Mouse (Mus musculus) midbrain, embryonic 14.5 days (tissue): Measurements from ENCODE around the gene Ccdc62. TPM values are rescaled to one million over a fixed set of nuclear protein-coding genes. Genes with fewer than 3 reads are reported as not detected.

ENCODE experiments used
- ATAC-seq: fragments of 200-750 bp; cut with Nextera tagmentation; 2 replicates; pipeline ENCODE4 v1.8.0; 2017; ENCODE audit warnings: moderate number of reproducible peaks, moderate library complexity; ENCODE audit not compliant: low FRiP score, low TSS enrichment
- DNase-seq: peaks from one replicate; pipeline ENCODE4 v3.0.0-alpha.2; 2015
- H3K27ac ChIP-seq: fragments of 300-500 bp; sonication (generic); replicated peaks from 2 replicates; pipeline ENCODE4 v1.5.1; 2014; ENCODE audit warnings: mild to moderate bottlenecking, low read depth, low read length, moderate library complexity
- H3K27me3 ChIP-seq: fragments of 300-500 bp; sonication (generic); 2 replicates; pipeline ENCODE4 v1.6.1; 2014; ENCODE audit warnings: low read length, control low read depth, mixed read lengths; ENCODE audit not compliant: control insufficient read depth, insufficient read depth
- H3K36me3 ChIP-seq: fragments of 300-500 bp; sonication (generic); 2 replicates; pipeline ENCODE4 v1.6.1; 2014; ENCODE audit warnings: low read length, control low read depth; ENCODE audit not compliant: control insufficient read depth, insufficient read depth
- H3K4me1 ChIP-seq: fragments of 300-500 bp; sonication (generic); 2 replicates; pipeline ENCODE4 v1.6.1; 2014; ENCODE audit warnings: mild to moderate bottlenecking, antibody characterized with exemption, low read length, control low read depth; ENCODE audit not compliant: control insufficient read depth, insufficient read depth
- H3K4me2 ChIP-seq: fragments of 300-500 bp; sonication (generic); 2 replicates; pipeline ENCODE4 v1.6.1; 2014; ENCODE audit warnings: mild to moderate bottlenecking, low read length, moderate library complexity
- H3K4me3 ChIP-seq: fragments of 300-500 bp; sonication (generic); replicated peaks from 2 replicates; pipeline ENCODE4 v1.5.1; 2014; ENCODE audit warnings: low read depth, low read length
- H3K9ac ChIP-seq: fragments of 300-500 bp; sonication (generic); replicated peaks from 2 replicates; pipeline ENCODE4 v1.6.1; 2014; ENCODE audit warnings: mild to moderate bottlenecking, low read length, moderate library complexity
- H3K9me3 ChIP-seq: fragments of 300-500 bp; sonication (generic); 2 replicates; pipeline ENCODE4 v1.6.1; 2016; ENCODE audit warnings: low read length, control low read depth, mixed read lengths; ENCODE audit not compliant: control insufficient read depth
- WGBS: fragments of 180-500 bp; shearing (Covaris S2); extraction: QIAGEN DNeasy Blood & Tissue Kit; methylation state at CpG from one replicate; pipeline ENCODE4 v1.1.7; 2014; 5-methylcytosine and 5-hydroxymethylcytosine counted together
- polyA plus RNA-seq: library from polyadenylated mRNA; unstranded; fragments of >200 nt; fragmentation: Nextera tagmentation; extraction: Ambion mirVana; gene quantifications from 2 replicates; pipeline ENCODE4 v1.2.1, GENCODE M21; 2014

Ccdc62 gene
- polyA plus RNA-seq, 1 experiment from 2014 or later: 4.3 TPM

DNA sequence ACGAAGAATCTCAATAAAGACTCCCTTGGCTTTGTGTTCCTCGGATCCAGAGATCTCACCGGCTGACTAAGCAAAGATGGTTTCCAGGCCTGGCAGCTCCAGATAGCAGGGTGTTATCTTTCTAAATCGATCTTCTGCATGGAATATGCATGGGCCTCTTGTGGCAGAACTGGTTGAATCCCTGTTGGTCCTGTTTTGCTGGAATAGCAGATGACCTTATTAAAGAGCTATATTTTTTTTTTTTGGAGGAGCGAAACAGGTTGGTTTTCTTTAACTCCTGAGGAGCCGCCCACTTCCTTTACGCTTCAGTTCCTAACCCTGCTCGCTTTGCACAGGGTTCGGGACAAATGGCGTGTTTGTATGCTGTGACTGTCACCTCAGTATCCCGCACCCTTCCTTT lies 34.1 kb upstream of the Ccdc62 start:
- no peaks in the 10 kb centered on the region for H3K9me3 ChIP-seq
- 84% methylated on average over 11 of the region's 11 CpGs for WGBS
- H3K27ac ChIP-seq: no peak overlapping the region
- no peaks in the 10 kb centered on the region for H3K27me3 ChIP-seq
- H3K4me1 ChIP-seq: no peaks in the 10 kb centered on the region
- H3K4me2 ChIP-seq: no peak overlapping the region
- H3K36me3 ChIP-seq: no peaks in the 10 kb centered on the region
- H3K4me3 ChIP-seq: no peak overlapping the region
- no peak for DNase-seq
- H3K9ac ChIP-seq: no peak overlapping the region
- no peak for ATAC-seq

- ATAC-seq: no peak
- no peak overlapping the region for H3K9ac ChIP-seq
- DNase-seq: no peak
- no peaks in the 10 kb centered on the region for H3K4me1 ChIP-seq
- H3K36me3 ChIP-seq: no peaks in the 10 kb centered on the region
- no peak overlapping the region for H3K27ac ChIP-seq
- no peak overlapping the region for H3K4me2 ChIP-seq
- H3K4me3 ChIP-seq: no peak overlapping the region
- H3K27me3 ChIP-seq: no peaks in the 10 kb centered on the region
- no peaks in the 10 kb centered on the region for H3K9me3 ChIP-seq
- 85% methylated on average over 13 of the region's 13 CpGs for WGBS
Measured at GRCm38 (mm10) chr5:123897352-123897751, 33.1 kb upstream of the Ccdc62 start.

DNA sequence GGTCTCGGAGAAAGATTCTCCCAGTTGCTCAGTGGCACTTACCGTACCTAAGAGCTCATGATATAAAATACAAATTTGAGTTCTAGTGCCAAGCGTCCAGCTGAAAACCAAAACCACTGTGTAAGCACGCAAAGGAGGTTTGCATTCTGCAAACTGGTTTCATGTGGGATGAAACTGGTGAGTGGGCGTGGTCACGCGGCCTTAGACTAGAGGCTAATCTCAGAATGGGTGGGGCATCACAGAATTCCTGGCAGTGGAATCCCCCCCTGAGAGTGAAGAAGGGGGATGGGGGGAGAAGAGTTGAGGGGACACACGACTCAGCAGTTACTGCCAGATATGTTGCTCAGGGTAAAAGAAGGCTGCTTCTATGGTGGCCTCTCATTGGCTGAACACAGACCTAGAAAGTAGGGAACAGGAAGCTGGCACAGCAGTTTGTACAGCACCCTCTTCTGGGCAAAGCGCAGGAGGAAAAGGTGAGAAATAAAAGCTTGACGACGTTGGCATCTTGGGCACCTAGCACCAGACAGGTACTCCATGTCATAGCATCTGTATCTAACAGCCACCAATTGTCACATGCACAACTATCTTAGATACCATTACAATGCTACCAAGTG lies 26.3 kb upstream of the Ccdc62 start:
- Histone ChIP-seq H3K4me3 (no peak overlapping the region), H3K4me2 (no peak overlapping the region), H3K27me3 (no peaks in the 10 kb centered on the region), H3K4me1 (peaks cover 14% of the 10 kb centered on the region), H3K9me3 (no peaks in the 10 kb centered on the region), H3K36me3 (peaks cover 8% of the 10 kb centered on the region), H3K27ac (no peak overlapping the region), H3K9ac (no peak overlapping the region)
- 75% methylated on average over 11 of the region's 11 CpGs for WGBS
- ATAC-seq (no peak), DNase-seq (no peak)

DNA sequence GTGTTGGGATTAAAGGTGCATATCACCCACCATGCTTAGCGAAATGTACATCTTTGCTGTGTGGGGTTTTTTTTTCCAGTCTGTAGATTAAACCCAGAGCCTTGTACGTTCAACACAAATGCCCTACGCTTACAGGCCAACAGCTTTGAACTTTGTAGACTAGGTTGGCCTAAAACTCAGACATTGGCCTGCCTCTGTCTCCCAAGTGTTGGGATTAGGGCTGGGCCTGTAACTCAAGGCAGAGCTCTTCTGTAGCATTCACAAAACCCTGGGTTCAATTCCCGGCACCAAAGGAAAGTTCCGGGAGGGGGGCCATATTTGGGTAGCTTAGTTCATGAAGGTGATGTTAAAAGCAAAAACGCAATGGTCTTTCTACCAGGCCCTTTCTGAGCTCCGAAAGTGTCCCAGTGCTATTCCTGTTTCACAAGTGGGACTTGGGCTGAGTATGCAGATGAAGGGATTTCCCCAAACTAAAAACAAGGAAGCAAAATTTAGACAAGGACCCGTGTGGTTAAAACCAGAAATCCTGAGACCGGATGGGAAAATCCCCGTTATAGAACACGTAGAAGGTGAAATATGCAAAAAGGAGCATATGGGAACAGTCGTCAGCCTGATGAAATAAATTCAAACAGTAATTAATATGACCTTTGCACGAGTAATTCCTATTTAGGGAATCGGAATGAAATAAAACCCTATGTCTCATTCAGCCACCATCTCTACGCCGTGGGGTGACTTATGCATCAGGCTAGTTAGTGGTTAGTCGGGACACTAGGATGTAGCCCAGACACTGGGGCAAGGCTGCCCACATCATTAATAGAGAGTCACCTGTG lies 24.1 kb upstream of the Ccdc62 start:
- Histone ChIP-seq H3K9ac (0 out of 2 replicates have a peak overlapping the region, but pooled peaks have one; percentile 20), H3K36me3 (peaks cover 29% of the 10 kb centered on the region), H3K27ac (no peak overlapping the region), H3K4me2 (peak overlapping the region; percentile 48), H3K4me3 (peak overlapping the region; percentile 75), H3K27me3 (no peaks in the 10 kb centered on the region), H3K9me3 (no peaks in the 10 kb centered on the region), H3K4me1 (peaks cover 14% of the 10 kb centered on the region)
- ATAC-seq (no peak), DNase-seq (no peak)
- WGBS: 74% methylated on average over 17 of the region's 17 CpGs

- H3K4me3 ChIP-seq: peak within 1 kb of the TSS; percentile 75
- H3K4me1 ChIP-seq: peaks cover 14% of the 10 kb centered on the region
- peak within 1 kb of the TSS; percentile 85 for H3K27ac ChIP-seq
- DNase-seq (peak; percentile 100), ATAC-seq (peak; percentile 95)
- WGBS: under 1% methylated on average over 61 of the region's 61 CpGs
- H3K4me2 ChIP-seq: peak within 1 kb of the TSS; percentile 70
- H3K9ac ChIP-seq: peak within 1 kb of the TSS; percentile 96
- no peaks in the 10 kb centered on the region for H3K9me3 ChIP-seq
- peaks cover 36% of the 10 kb centered on the region for H3K36me3 ChIP-seq
- H3K27me3 ChIP-seq: no peaks in the 10 kb centered on the region
Measured at GRCm38 (mm10) chr5:123906976-123907630, 23.4 kb upstream of the Ccdc62 start, which contains the start of gene Denr. Gene Denr (plus strand): TSS chr5:123907175.

DNA sequence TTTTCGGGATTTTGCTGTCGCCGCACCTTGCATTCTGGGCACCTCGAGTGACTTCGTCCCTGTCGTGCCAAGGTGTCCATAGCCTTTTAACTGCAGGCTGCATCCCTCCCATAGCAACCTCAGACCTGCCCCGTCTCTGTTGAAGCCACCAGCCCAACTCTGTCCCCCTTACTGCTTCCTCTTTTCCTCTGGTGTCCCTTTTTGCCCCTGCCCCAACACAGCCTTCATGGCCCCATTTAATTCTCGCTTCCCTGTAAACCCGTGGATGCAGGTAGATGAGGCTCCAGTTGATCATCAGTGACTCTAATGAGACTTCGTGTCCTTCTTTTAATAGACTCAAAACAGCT lies 22.9 kb upstream of the Ccdc62 start:
- ATAC-seq: no peak
- Histone ChIP-seq H3K36me3 (peaks cover 41% of the 10 kb centered on the region), H3K9ac (peak overlapping the region; percentile 96), H3K4me1 (peaks cover 14% of the 10 kb centered on the region), H3K27me3 (no peaks in the 10 kb centered on the region), H3K4me3 (peak overlapping the region; percentile 75), H3K27ac (peak overlapping the region; percentile 85), H3K9me3 (no peaks in the 10 kb centered on the region), H3K4me2 (peak overlapping the region; percentile 70)
- no peak for DNase-seq
- 4% methylated on average over 10 of the region's 10 CpGs for WGBS

DNA sequence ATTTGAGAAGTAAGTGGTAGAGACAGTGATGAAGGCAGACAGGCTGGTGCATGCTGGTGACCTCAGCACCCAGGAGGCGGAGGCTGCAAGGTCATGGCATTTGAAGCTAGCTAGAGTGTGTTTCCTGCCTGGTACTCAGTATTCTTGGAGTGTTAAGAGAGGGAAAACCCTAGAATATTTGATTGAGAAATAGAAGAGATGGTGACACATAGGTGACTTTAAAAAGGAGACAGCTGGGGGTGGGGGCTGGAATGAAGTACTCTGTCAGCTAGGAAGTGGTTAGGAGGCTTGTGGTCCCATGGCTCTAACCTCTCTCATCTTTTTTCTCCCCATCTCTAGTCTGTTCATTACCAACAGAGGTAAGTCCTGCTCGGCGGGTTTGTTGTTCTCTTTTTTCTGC lies 15.6 kb upstream of the Ccdc62 start:
- no peak overlapping the region for H3K9ac ChIP-seq
- no peak overlapping the region for H3K27ac ChIP-seq
- H3K4me1 ChIP-seq: no peaks in the 10 kb centered on the region
- ATAC-seq (no peak), DNase-seq (no peak)
- peaks cover 80% of the 10 kb centered on the region for H3K36me3 ChIP-seq
- no peaks in the 10 kb centered on the region for H3K9me3 ChIP-seq
- no peak overlapping the region for H3K4me2 ChIP-seq
- WGBS: 89% methylated on average over 3 of the region's 3 CpGs
- no peaks in the 10 kb centered on the region for H3K27me3 ChIP-seq
- no peak overlapping the region for H3K4me3 ChIP-seq

DNA sequence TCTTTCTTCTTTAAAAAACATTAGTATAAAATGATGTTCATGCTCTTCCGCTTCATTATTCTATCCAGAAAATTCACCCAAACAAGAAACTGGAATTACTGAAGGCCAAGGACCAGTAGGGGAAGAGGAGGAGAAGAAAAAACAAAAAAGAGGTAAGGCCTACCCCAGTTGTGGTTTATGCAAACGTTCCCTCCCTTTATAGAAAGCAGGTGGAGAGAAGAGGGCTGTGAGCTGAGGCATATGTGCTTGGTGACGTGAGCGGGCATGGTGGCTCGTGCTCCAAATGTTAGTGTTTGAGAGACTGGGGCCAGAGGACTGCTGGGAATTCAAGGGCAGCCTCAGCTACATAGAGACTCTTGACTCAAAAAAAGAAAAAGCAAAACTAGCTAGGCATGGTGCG lies 8.4 kb upstream of the Ccdc62 start:
- H3K9ac ChIP-seq: no peak overlapping the region
- no peaks in the 10 kb centered on the region for H3K9me3 ChIP-seq
- H3K4me2 ChIP-seq: no peak overlapping the region
- H3K27me3 ChIP-seq: no peaks in the 10 kb centered on the region
- 93% methylated on average over 6 of the region's 6 CpGs for WGBS
- ATAC-seq (no peak), DNase-seq (no peak)
- H3K36me3 ChIP-seq: peaks cover 93% of the 10 kb centered on the region
- no peak overlapping the region for H3K27ac ChIP-seq
- no peaks in the 10 kb centered on the region for H3K4me1 ChIP-seq
- H3K4me3 ChIP-seq: no peak overlapping the region
